Comparison of ENCODE assay signal across 8 mouse cellular contexts in genomic region chr15:81858517-81859329, GRCm38 (mm10). TPM values are rescaled to one million over a fixed set of nuclear protein-coding genes. Genes with fewer than 3 reads are reported as not detected.
A peak's percentile ranks its signal among the peaks of the same experiment; 100 is the strongest.
DNase-seq lines count a peak whose midpoint lies in the region; ATAC-seq and TF ChIP-seq lines count a peak whose summit lies in the region.

Gene Tob2 (minus strand): TSS chr15:81858796.

- peak within 1 kb of the TSS; percentile 80 for H3K27ac ChIP-seq in hindbrain, embryonic 11.5 days (ENCODE audit: low read depth, low read length)

- H3K9ac ChIP-seq in hindbrain, embryonic 11.5 days (ENCODE audit: low read depth, low read length) = peak within 1 kb of the TSS; percentile 69

- no peaks in the 10 kb centered on the region for H3K4me1 ChIP-seq in hindbrain, embryonic 11.5 days (replicated peaks; ENCODE audit: control insufficient read depth, insufficient read depth, low read length)

- no peaks in the 10 kb centered on the region for H3K27me3 ChIP-seq in Patski
- no peaks in the 10 kb centered on the region for H3K27me3 ChIP-seq in hindbrain, embryonic 11.5 days (ENCODE audit: control insufficient read depth, insufficient read depth, low read length)

- H3K4me3 ChIP-seq in hindbrain, embryonic 11.5 days (ENCODE audit: low read depth, low read length) = peak within 1 kb of the TSS; percentile 69

- TF ChIP-seq CTCF in Patski (IDR thresholded peaks at IDR 0.05) = no peak

- CTCF ChIA-PET in Patski (lab: Charles Lee) = interaction anchor here (1.3 to 1.7 kb wide), 3 partner anchors 19 to 27 kb away, joined by 3 to 9 read pairs (median 3); no protein-coding TSS in a partner anchor

- H3K4me2 ChIP-seq in hindbrain, embryonic 11.5 days (replicated peaks; ENCODE audit: low read depth, low read length) = peak within 1 kb of the TSS; percentile 90

- no peak for DNase-seq in Patski (ENCODE audit: low read depth, low spot score)
- peak; percentile 88 for DNase-seq in cerebellum, adult 9-11 months
- DNase-seq in frontal cortex, postnatal 14 days (ENCODE audit: low spot score in 2 of 2) = peak; percentile 62 to 72
- peak; percentile 62 for DNase-seq in hindbrain, embryonic 11.5 days (ENCODE audit: low spot score)
- DNase-seq in layer of hippocampus, postnatal 14 days (ENCODE audit: low spot score in 2 of 2) = peak; percentile 73 to 75
- DNase-seq in lung, postnatal 10 days = peak; percentile 67
- peak; percentile 42 for DNase-seq in retina, embryonic 14.5 days (ENCODE audit: low spot score)
- DNase-seq in thymus, postnatal 4 days = peak; percentile 84

- under 1% methylated on average over 44 of the region's 44 CpGs for WGBS in hindbrain, embryonic 11.5 days

- POLR2A ChIA-PET in Patski (lab: Charles Lee) = interaction anchor here (0.9 to 3.2 kb wide), 6 partner anchors 14 to 103 kb away, joined by 3 to 9 read pairs (median 4); no protein-coding TSS in a partner anchor

- ATAC-seq in Patski = peak; percentile 5
- no peak for ATAC-seq in hindbrain, embryonic 11.5 days (ENCODE audit: low FRiP score)

- in situ Hi-C loops in Patski (cut with MboI; ENCODE audit: low pct_unique_long_range_greater_than_20kb) = no loop called here

- no peaks in the 10 kb centered on the region for H3K36me3 ChIP-seq in hindbrain, embryonic 11.5 days (ENCODE audit: control insufficient read depth, insufficient read depth, low read length)

- H3K9me3 ChIP-seq in hindbrain, embryonic 11.5 days (ENCODE audit: control insufficient read depth, low read length) = no peaks in the 10 kb centered on the region

RNA-seq across cellular contexts. Expression of gene Tob2, which starts in this region (rescaled TPM):
- polyA plus RNA-seq in Patski (2021) = 27.3 TPM
- 10.5 and 12.5 TPM in 2 replicates for polyA plus RNA-seq in hindbrain, embryonic 11.5 days (2014; fragmentation: Nextera tagmentation; extraction: Ambion mirVana)
- 10 to 100 TPM; 24.6 to 31.6 TPM for total RNA-seq in layer of hippocampus, postnatal 14 days (2021)
